Mouse (Mus musculus) forebrain, embryonic 13.5 days (tissue): ENCODE results near the gene Ulk2. TPM values are rescaled to one million over a fixed set of nuclear protein-coding genes. Genes with fewer than 3 reads are reported as not detected.
"Not testable (repeated sequence)": the region's sequence is repeated elsewhere in the genome, so short reads cannot be mapped to it uniquely, and the experiment has no call there.

Source experiments
- ATAC-seq: fragments of 200-750 bp; cut with Nextera tagmentation; 2 replicates; pipeline ENCODE4 v1.8.0; 2017
- H3K27ac ChIP-seq: fragments of 300-500 bp; sonication (generic); 2 replicates; pipeline ENCODE4 v1.5.1; 2015; ENCODE audit warnings: inconsistent platforms, mild to moderate bottlenecking, moderate library complexity
- H3K27me3 ChIP-seq: fragments of 300-500 bp; sonication (generic); 2 replicates; pipeline ENCODE4 v1.6.1; 2015; ENCODE audit warnings: mild to moderate bottlenecking, inconsistent platforms
- H3K36me3 ChIP-seq: fragments of 300-500 bp; sonication (generic); 2 replicates; pipeline ENCODE4 v1.6.1; 2015; ENCODE audit warnings: mild to moderate bottlenecking, inconsistent platforms; ENCODE audit not compliant: poor library complexity, severe bottlenecking
- H3K4me1 ChIP-seq: fragments of 300-500 bp; sonication (generic); 2 replicates; pipeline ENCODE4 v1.6.1; 2015; ENCODE audit warnings: inconsistent platforms
- H3K4me2 ChIP-seq: fragments of 300-500 bp; sonication (generic); 2 replicates; pipeline ENCODE4 v1.6.1; 2015; ENCODE audit warnings: inconsistent platforms, mild to moderate bottlenecking, moderate library complexity
- H3K4me3 ChIP-seq: fragments of 300-500 bp; sonication (generic); 2 replicates; pipeline ENCODE4 v1.5.1; 2015; ENCODE audit warnings: mild to moderate bottlenecking, inconsistent platforms
- H3K9ac ChIP-seq: fragments of 300-500 bp; sonication (generic); 2 replicates; pipeline ENCODE4 v1.6.1; 2015; ENCODE audit warnings: mild to moderate bottlenecking, inconsistent platforms
- H3K9me3 ChIP-seq: fragments of 300-500 bp; sonication (generic); replicated peaks from 2 replicates; pipeline ENCODE4 v1.6.1; 2016; ENCODE audit warnings: inconsistent platforms
- WGBS: fragments of 180-500 bp; shearing (Covaris S2); methylation state at CpG from one replicate; pipeline ENCODE4 v1.1.7; 2015; 5-methylcytosine and 5-hydroxymethylcytosine counted together
- polyA plus RNA-seq: library from polyadenylated mRNA; unstranded; fragments of >200 nt; fragmentation: Nextera tagmentation; extraction: Ambion mirVana; gene quantifications from 2 replicates; pipeline ENCODE4 v1.2.1, GENCODE M21; 2015

The Ulk2 gene
- polyA plus RNA-seq, 1 experiment from 2014 or later, result 24.2 TPM

GRCm38 (mm10) chr11:61840663-61841062 lies 14.2 kb downstream of the Ulk2 start:
- H3K4me2 ChIP-seq, H3K27me3 ChIP-seq, H3K27ac ChIP-seq, H3K4me1 ChIP-seq, H3K9ac ChIP-seq, ATAC-seq, H3K9me3 ChIP-seq, H3K4me3 ChIP-seq: not testable (repeated sequence)
- H3K36me3 ChIP-seq, result peaks cover 50% of the 10 kb centered on the region
- WGBS, result 56% methylated on average over 3 of the region's 3 CpGs

GRCm38 (mm10) chr11:61839940-61840339 lies 14.9 kb downstream of the Ulk2 start:
- Histone ChIP-seq H3K9me3 (no peaks in the 10 kb centered on the region), H3K4me2 (no peak overlapping the region), H3K4me1 (no peaks in the 10 kb centered on the region), H3K27me3 (no peaks in the 10 kb centered on the region), H3K9ac (no peak overlapping the region), H3K27ac (no peak overlapping the region), H3K36me3 (peaks cover 48% of the 10 kb centered on the region), H3K4me3 (no peak overlapping the region)
- no peak for ATAC-seq

- WGBS, result 96% methylated on average over 1 of the region's 1 CpGs
- ATAC-seq, result no peak
- no peaks in the 10 kb centered on the region for H3K27me3 ChIP-seq
Measured at GRCm38 (mm10) chr11:61839182-61839581, 15.7 kb downstream of the Ulk2 start.

GRCm38 (mm10) chr11:61809793-61810192 lies 45.1 kb downstream of the Ulk2 start:
- Histone ChIP-seq H3K36me3 (peaks cover 77% of the 10 kb centered on the region), H3K9ac (no peak overlapping the region), H3K27me3 (no peaks in the 10 kb centered on the region), H3K4me1 (0 out of 2 replicates have a peak, but pooled peaks cover 3% of the 10 kb centered on the region), H3K27ac (no peak overlapping the region), H3K9me3 (no peaks in the 10 kb centered on the region), H3K4me3 (no peak overlapping the region), H3K4me2 (no peak overlapping the region)
- no peak for ATAC-seq
- WGBS, result 14% methylated on average over 4 of the region's 4 CpGs

More at GRCm38 (mm10) chr11:61839182-61839581, 15.7 kb downstream of the Ulk2 start:
- H3K4me1 ChIP-seq, result no peaks in the 10 kb centered on the region
- no peak overlapping the region for H3K27ac ChIP-seq
- no peak overlapping the region for H3K9ac ChIP-seq
- H3K4me2 ChIP-seq, result no peak overlapping the region
- peaks cover 50% of the 10 kb centered on the region for H3K36me3 ChIP-seq
- no peaks in the 10 kb centered on the region for H3K9me3 ChIP-seq
- H3K4me3 ChIP-seq, result no peak overlapping the region

GRCm38 (mm10) chr11:61808551-61809117 lies 46.2 kb downstream of the Ulk2 start:
- Histone ChIP-seq H3K4me2 (no peak overlapping the region), H3K36me3 (peaks cover 70% of the 10 kb centered on the region), H3K9me3 (no peaks in the 10 kb centered on the region), H3K27me3 (no peaks in the 10 kb centered on the region), H3K27ac (no peak overlapping the region), H3K4me3 (no peak overlapping the region), H3K4me1 (0 out of 2 replicates have a peak, but pooled peaks cover 3% of the 10 kb centered on the region), H3K9ac (no peak overlapping the region)
- WGBS, result 98% methylated on average over 2 of the region's 2 CpGs
- no peak for ATAC-seq

DNA sequence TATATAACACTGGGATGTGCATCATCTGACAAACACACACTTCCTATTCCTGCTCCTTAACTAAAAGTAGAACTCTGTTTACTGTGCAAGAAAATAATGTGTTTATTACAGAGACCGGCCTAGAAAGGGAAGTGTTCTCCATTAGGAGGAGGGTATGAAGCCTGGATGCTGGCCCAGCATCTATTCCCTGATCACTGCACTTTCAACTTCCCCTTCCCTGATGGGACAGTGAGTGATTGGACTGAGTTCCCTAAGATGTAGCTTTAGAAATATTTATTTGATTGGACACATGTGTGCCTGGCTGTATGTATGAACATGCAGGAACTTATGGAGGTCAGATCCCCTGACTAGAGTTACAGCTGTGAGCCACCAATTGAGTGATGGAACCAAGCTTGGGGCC lies 61.4 kb downstream of the Ulk2 start:
- 97% methylated on average over 1 of the region's 1 CpGs for WGBS
- peaks cover 63% of the 10 kb centered on the region for H3K36me3 ChIP-seq

GRCm38 (mm10) chr11:61788550-61788949 lies 66.3 kb downstream of the Ulk2 start:
- Histone ChIP-seq H3K36me3 (peaks cover 80% of the 10 kb centered on the region), H3K9ac (no peak overlapping the region)

More for the DNA sequence above, 61.4 kb downstream of the Ulk2 start:
- no peaks in the 10 kb centered on the region for H3K27me3 ChIP-seq
- H3K27ac ChIP-seq, result no peak overlapping the region
- no peaks in the 10 kb centered on the region for H3K9me3 ChIP-seq
- H3K4me2 ChIP-seq, result no peak overlapping the region
- ATAC-seq, result no peak
- no peak overlapping the region for H3K4me3 ChIP-seq
- H3K9ac ChIP-seq, result no peak overlapping the region
- H3K4me1 ChIP-seq, result no peaks in the 10 kb centered on the region

GRCm38 (mm10) chr11:61782526-61782925 lies 72.3 kb downstream of the Ulk2 start:
- not testable (repeated sequence) for H3K4me1 ChIP-seq, H3K27ac ChIP-seq, H3K4me2 ChIP-seq, H3K27me3 ChIP-seq, ATAC-seq, H3K9ac ChIP-seq, H3K4me3 ChIP-seq, H3K9me3 ChIP-seq
- 93% methylated on average over 3 of the region's 3 CpGs for WGBS
- H3K36me3 ChIP-seq, result peaks cover 69% of the 10 kb centered on the region

More at GRCm38 (mm10) chr11:61788550-61788949, 66.3 kb downstream of the Ulk2 start:
- no peak for ATAC-seq
- no peak overlapping the region for H3K4me3 ChIP-seq
- no peaks in the 10 kb centered on the region for H3K4me1 ChIP-seq
- no peak overlapping the region for H3K27ac ChIP-seq
- no peaks in the 10 kb centered on the region for H3K27me3 ChIP-seq
- 90% methylated on average over 1 of the region's 1 CpGs for WGBS
- no peaks in the 10 kb centered on the region for H3K9me3 ChIP-seq
- H3K4me2 ChIP-seq, result no peak overlapping the region

- H3K36me3 ChIP-seq, result peaks cover 49% of the 10 kb centered on the region
Measured at GRCm38 (mm10) chr11:61774551-61775149, 80.2 kb downstream of the Ulk2 start.

DNA sequence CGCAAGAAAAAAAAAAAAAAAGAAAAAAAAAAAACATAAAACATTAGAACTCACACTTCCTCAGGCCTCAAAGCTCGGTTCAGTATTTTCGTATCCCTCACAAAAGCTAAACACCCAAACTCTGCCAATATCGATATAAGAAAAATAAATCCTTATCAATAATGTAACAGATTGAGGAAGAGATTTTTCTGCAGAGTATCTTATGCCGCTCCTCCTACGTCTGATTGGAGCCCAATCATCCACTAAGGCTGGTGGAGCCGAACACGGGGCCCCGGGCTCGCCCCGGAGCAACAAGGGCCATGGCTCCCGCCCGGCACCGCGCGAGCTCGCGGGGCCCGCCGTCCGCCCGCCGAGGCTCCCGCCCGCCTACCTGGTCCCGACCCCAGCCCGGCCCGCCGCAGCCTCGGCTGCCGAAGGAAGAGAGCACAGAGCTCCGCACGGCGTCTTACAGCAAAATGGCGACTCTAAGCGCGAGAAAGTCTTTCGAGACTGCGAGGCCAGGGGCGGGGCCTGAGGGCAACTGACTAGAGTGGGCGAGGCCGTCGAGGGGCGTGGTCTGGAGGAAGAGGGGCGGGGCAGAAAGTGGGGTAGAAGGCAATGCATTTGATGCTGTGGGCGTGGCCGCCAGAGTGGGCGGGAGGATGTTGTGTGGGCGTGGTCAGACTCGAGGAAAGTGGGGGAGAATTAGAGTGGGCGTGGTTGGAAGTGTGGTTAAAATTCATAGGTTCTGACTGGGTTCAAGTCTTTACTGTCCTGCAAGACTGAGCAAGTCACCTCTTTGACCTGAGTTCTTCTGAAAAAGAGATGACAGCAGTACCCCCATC lies 93.1 kb downstream of the Ulk2 start, which contains the start of gene Prpsap2:
Gene Prpsap2 (minus strand): TSS at position 505 of the 824 bp plus-strand sequence.
- Histone ChIP-seq H3K9ac (peak within 1 kb of the TSS; percentile 77), H3K4me1 (peaks cover 15% of the 10 kb centered on the region), H3K9me3 (no peaks in the 10 kb centered on the region), H3K27me3 (no peaks in the 10 kb centered on the region), H3K4me2 (peak within 1 kb of the TSS; percentile 71), H3K36me3 (peaks cover 5% of the 10 kb centered on the region), H3K4me3 (peak within 1 kb of the TSS; percentile 57), H3K27ac (peak within 1 kb of the TSS; percentile 85)
- under 1% methylated on average over 51 of the region's 51 CpGs for WGBS
- peak; percentile 94 for ATAC-seq

More at GRCm38 (mm10) chr11:61774551-61775149, 80.2 kb downstream of the Ulk2 start:
- Histone ChIP-seq H3K4me2 (no peak overlapping the region), H3K4me3 (no peak overlapping the region), H3K4me1 (no peaks in the 10 kb centered on the region), H3K9me3 (no peaks in the 10 kb centered on the region), H3K27me3 (no peaks in the 10 kb centered on the region), H3K27ac (no peak overlapping the region), H3K9ac (no peak overlapping the region)
- WGBS, result 91% methylated on average over 4 of the region's 4 CpGs
- ATAC-seq, result no peak

- Histone ChIP-seq H3K27ac (no peak overlapping the region), H3K4me2 (peak overlapping the region; percentile 71), H3K36me3 (peaks cover 13% of the 10 kb centered on the region), H3K9ac (0 out of 2 replicates have a peak overlapping the region, but pooled peaks have one; percentile 77), H3K27me3 (no peaks in the 10 kb centered on the region), H3K4me1 (peaks cover 15% of the 10 kb centered on the region), H3K4me3 (peak overlapping the region; percentile 57), H3K9me3 (no peaks in the 10 kb centered on the region)
- no peak for ATAC-seq
- WGBS, result 74% methylated on average over 5 of the region's 5 CpGs
Measured at GRCm38 (mm10) chr11:61760518-61760917, 94.4 kb downstream of the Ulk2 start.

- no peak for ATAC-seq
- 96% methylated on average over 2 of the region's 2 CpGs for WGBS
- no peak overlapping the region for H3K4me3 ChIP-seq
- peaks cover 15% of the 10 kb centered on the region for H3K4me1 ChIP-seq
- H3K27me3 ChIP-seq, result no peaks in the 10 kb centered on the region
- H3K9me3 ChIP-seq, result no peaks in the 10 kb centered on the region
- H3K4me2 ChIP-seq, result no peak overlapping the region
- H3K36me3 ChIP-seq, result peaks cover 40% of the 10 kb centered on the region
- no peak overlapping the region for H3K27ac ChIP-seq
- H3K9ac ChIP-seq, result no peak overlapping the region
Measured at GRCm38 (mm10) chr11:61757151-61757550, 97.7 kb downstream of the Ulk2 start.
